Mouse (Mus musculus) hindbrain, embryonic 15.5 days (tissue): ENCODE measurements around the gene Hist1h2an. TPM values are rescaled to one million over a fixed set of nuclear protein-coding genes. Genes with fewer than 3 reads are reported as not detected.
"Not testable (repeated sequence)": the region's sequence is repeated elsewhere in the genome, so short reads cannot be mapped to it uniquely, and the experiment has no call there.

Source experiments
- ATAC-seq: fragments of 200-750 bp; cut with Nextera tagmentation; 2 replicates; pipeline ENCODE4 v1.8.0; 2017; ENCODE audit warnings: low read depth, moderate number of reproducible peaks, moderate TSS enrichment; ENCODE audit not compliant: low FRiP score
- H3K27ac ChIP-seq: fragments of 300-500 bp; sonication (generic); replicated peaks from 2 replicates; pipeline ENCODE4 v1.5.1; 2015; ENCODE audit warnings: mild to moderate bottlenecking, inconsistent platforms
- H3K27me3 ChIP-seq: fragments of 300-500 bp; sonication (generic); 2 replicates; pipeline ENCODE4 v1.6.1; 2015; ENCODE audit warnings: control low read depth, inconsistent platforms
- H3K36me3 ChIP-seq: fragments of 300-500 bp; sonication (generic); 2 replicates; pipeline ENCODE4 v1.6.1; 2015; ENCODE audit warnings: control low read depth, inconsistent platforms
- H3K4me1 ChIP-seq: fragments of 300-500 bp; sonication (generic); replicated peaks from 2 replicates; pipeline ENCODE4 v1.6.1; 2015; ENCODE audit warnings: control low read depth, inconsistent platforms
- H3K4me2 ChIP-seq: fragments of 300-500 bp; sonication (generic); 2 replicates; pipeline ENCODE4 v1.6.1; 2015; ENCODE audit warnings: moderate library complexity, mild to moderate bottlenecking, inconsistent platforms
- H3K4me3 ChIP-seq: fragments of 300-500 bp; sonication (generic); 2 replicates; pipeline ENCODE4 v1.5.1; 2015; ENCODE audit warnings: mild to moderate bottlenecking, inconsistent platforms
- H3K9ac ChIP-seq: fragments of 300-500 bp; sonication (generic); 2 replicates; pipeline ENCODE4 v1.6.1; 2015; ENCODE audit warnings: inconsistent platforms
- H3K9me3 ChIP-seq: fragments of 300-500 bp; sonication (generic); 2 replicates; pipeline ENCODE4 v1.6.1; 2016; ENCODE audit warnings: control low read depth, inconsistent platforms
- WGBS: fragments of 180-500 bp; shearing (Covaris S2); methylation state at CpG from one replicate; pipeline ENCODE4 v1.1.7; 2015; 5-methylcytosine and 5-hydroxymethylcytosine counted together
- polyA plus RNA-seq: library from polyadenylated mRNA; unstranded; fragments of >200 nt; fragmentation: Nextera tagmentation; extraction: Ambion mirVana; gene quantifications from 2 replicates; pipeline ENCODE4 v1.2.1, GENCODE M21; 2015

Gene Hist1h2an
- polyA plus RNA-seq, 1 experiment from 2014 or later = 1.5 TPM

- not testable (repeated sequence) for H3K27ac ChIP-seq, H3K4me1 ChIP-seq, H3K4me2 ChIP-seq, H3K9me3 ChIP-seq, H3K9ac ChIP-seq, H3K4me3 ChIP-seq, H3K27me3 ChIP-seq, H3K36me3 ChIP-seq, ATAC-seq
Observed at GRCm38 (mm10) chr13:21797163-21797562, 10.1 kb upstream of the Hist1h2an start.

- H3K9me3 ChIP-seq = no peaks in the 10 kb centered on the region
- WGBS = 94% methylated on average over 7 of the region's 7 CpGs
- no peak overlapping the region for H3K9ac ChIP-seq
- H3K4me1 ChIP-seq = no peaks in the 10 kb centered on the region
- no peaks in the 10 kb centered on the region for H3K27me3 ChIP-seq
- H3K36me3 ChIP-seq = no peaks in the 10 kb centered on the region
- ATAC-seq = no peak
- no peak overlapping the region for H3K4me2 ChIP-seq
- H3K4me3 ChIP-seq = no peak overlapping the region
- no peak overlapping the region for H3K27ac ChIP-seq
Observed at GRCm38 (mm10) chr13:21795584-21795983, 8.6 kb upstream of the Hist1h2an start.

GRCm38 (mm10) chr13:21790601-21791283, 3.7 kb upstream of the Hist1h2an start:
- no peaks in the 10 kb centered on the region for H3K27me3 ChIP-seq
- H3K4me1 ChIP-seq = peaks cover 16% of the 10 kb centered on the region
- H3K4me2 ChIP-seq = peak overlapping the region; percentile 47
- H3K9ac ChIP-seq = 0 out of 2 replicates have a peak overlapping the region, but pooled peaks have one; percentile 17
- ATAC-seq = no peak
- peak overlapping the region; percentile 2; the same call in 1 of the 2 replicates for H3K4me3 ChIP-seq
- no peaks in the 10 kb centered on the region for H3K9me3 ChIP-seq
- no peak overlapping the region for H3K27ac ChIP-seq
- no peaks in the 10 kb centered on the region for H3K36me3 ChIP-seq
- WGBS = 8% methylated on average over 18 of the region's 18 CpGs

GRCm38 (mm10) chr13:21789925-21790324, 2.9 kb upstream of the Hist1h2an start:
- Histone ChIP-seq H3K9ac (no peak overlapping the region), H3K27ac (no peak overlapping the region), H3K36me3 (no peaks in the 10 kb centered on the region), H3K4me2 (no peak overlapping the region), H3K4me3 (no peak overlapping the region), H3K9me3 (no peaks in the 10 kb centered on the region), H3K4me1 (peaks cover 18% of the 10 kb centered on the region), H3K27me3 (no peaks in the 10 kb centered on the region)
- no peak for ATAC-seq
- 59% methylated on average over 6 of the region's 6 CpGs for WGBS

GRCm38 (mm10) chr13:21787760-21788593, 959 bp upstream of the Hist1h2an start:
- Histone ChIP-seq H3K9ac (no peak overlapping the region), H3K4me3 (peak overlapping the region; percentile 34), H3K9me3 (no peaks in the 10 kb centered on the region), H3K4me1 (peaks cover 24% of the 10 kb centered on the region), H3K36me3 (no peaks in the 10 kb centered on the region), H3K4me2 (peak overlapping the region; percentile 69), H3K27ac (peak overlapping the region; percentile 42; the same call in 1 of the 2 replicates), H3K27me3 (no peaks in the 10 kb centered on the region)
- ATAC-seq = no peak; the same call in 1 of the 2 replicates
- 10% methylated on average over 17 of the region's 21 CpGs for WGBS

GRCm38 (mm10) chr13:21786189-21786898, 674 bp downstream of the Hist1h2an start:
- no peak for ATAC-seq
- H3K9ac ChIP-seq = peak overlapping the region; percentile 37; the same call in 1 of the 2 replicates
- H3K4me1 ChIP-seq = peaks cover 32% of the 10 kb centered on the region

GRCm38 (mm10) chr13:21784311-21784710, 2.7 kb downstream of the Hist1h2an start:
- ATAC-seq = no peak
- WGBS = 19% methylated on average over 6 of the region's 6 CpGs
- Histone ChIP-seq H3K9me3 (no peaks in the 10 kb centered on the region), H3K4me3 (no peak overlapping the region), H3K36me3 (no peaks in the 10 kb centered on the region), H3K27ac (peak overlapping the region; percentile 65; the same call in 1 of the 2 replicates), H3K27me3 (peaks cover 6% of the 10 kb centered on the region; the same call in 1 of the 2 replicates), H3K4me1 (peaks cover 44% of the 10 kb centered on the region), H3K4me2 (peak overlapping the region; percentile 85; the same call in 1 of the 2 replicates), H3K9ac (no peak overlapping the region)

More at GRCm38 (mm10) chr13:21786189-21786898, 674 bp downstream of the Hist1h2an start:
- Histone ChIP-seq H3K36me3 (no peaks in the 10 kb centered on the region), H3K27ac (peak overlapping the region; percentile 78), H3K4me2 (peak overlapping the region; percentile 69), H3K4me3 (peak overlapping the region; percentile 34), H3K9me3 (no peaks in the 10 kb centered on the region), H3K27me3 (no peaks in the 10 kb centered on the region)
- 5% methylated on average over 8 of the region's 8 CpGs for WGBS

- Histone ChIP-seq H3K27ac (peak overlapping the region; percentile 65), H3K9ac (no peak overlapping the region)
Observed at GRCm38 (mm10) chr13:21783734-21784161, 3.3 kb downstream of the Hist1h2an start.

GRCm38 (mm10) chr13:21783255-21783617, 3.8 kb downstream of the Hist1h2an start, which contains the start of gene Hist1h3i:
Gene Hist1h3i (minus strand): TSS chr13:21783370.
- Histone ChIP-seq H3K4me3 (peak within 1 kb of the TSS; percentile 41), H3K9me3 (no peaks in the 10 kb centered on the region), H3K36me3 (no peaks in the 10 kb centered on the region), H3K4me1 (peaks cover 49% of the 10 kb centered on the region), H3K4me2 (peak within 1 kb of the TSS; percentile 85), H3K9ac (peak within 1 kb of the TSS; percentile 48), H3K27me3 (peaks cover 6% of the 10 kb centered on the region; the same call in 1 of the 2 replicates), H3K27ac (peak within 1 kb of the TSS; percentile 72)
- ATAC-seq = peak; percentile 82
- 0% methylated on average over 17 of the region's 20 CpGs for WGBS

More at GRCm38 (mm10) chr13:21783734-21784161, 3.3 kb downstream of the Hist1h2an start:
- H3K27me3 ChIP-seq = peaks cover 6% of the 10 kb centered on the region; the same call in 1 of the 2 replicates
- no peak for ATAC-seq
- H3K4me2 ChIP-seq = peak overlapping the region; percentile 85
- WGBS = 1% methylated on average over 9 of the region's 9 CpGs
- H3K4me3 ChIP-seq = peak overlapping the region; percentile 41
- no peaks in the 10 kb centered on the region for H3K36me3 ChIP-seq
- peaks cover 47% of the 10 kb centered on the region for H3K4me1 ChIP-seq
- H3K9me3 ChIP-seq = no peaks in the 10 kb centered on the region

GRCm38 (mm10) chr13:21782361-21783254, 4.4 kb downstream of the Hist1h2an start:
- Histone ChIP-seq H3K4me1 (peaks cover 45% of the 10 kb centered on the region), H3K27ac (peak overlapping the region; percentile 72), H3K9ac (peak overlapping the region; percentile 48), H3K4me2 (peak overlapping the region; percentile 85), H3K4me3 (peak overlapping the region; percentile 41)
- H3K9me3 ChIP-seq, H3K36me3 ChIP-seq, H3K27me3 ChIP-seq, ATAC-seq: not testable (repeated sequence)
- under 1% methylated on average over 14 of the region's 35 CpGs for WGBS

GRCm38 (mm10) chr13:21781639-21782038, 5.4 kb downstream of the Hist1h2an start:
- no peaks in the 10 kb centered on the region for H3K36me3 ChIP-seq
- peaks cover 6% of the 10 kb centered on the region; the same call in 1 of the 2 replicates for H3K27me3 ChIP-seq
- H3K4me2 ChIP-seq = no peak overlapping the region
- no peak overlapping the region for H3K9ac ChIP-seq
- H3K4me1 ChIP-seq = peaks cover 45% of the 10 kb centered on the region
- no peaks in the 10 kb centered on the region for H3K9me3 ChIP-seq
- H3K27ac ChIP-seq = no peak overlapping the region
- H3K4me3 ChIP-seq = no peak overlapping the region
- 91% methylated on average over 1 of the region's 1 CpGs for WGBS
- ATAC-seq = no peak
